Mouse (Mus musculus): ENCODE measurements around the gene Lman2l.

Lman2l gene

DNA sequence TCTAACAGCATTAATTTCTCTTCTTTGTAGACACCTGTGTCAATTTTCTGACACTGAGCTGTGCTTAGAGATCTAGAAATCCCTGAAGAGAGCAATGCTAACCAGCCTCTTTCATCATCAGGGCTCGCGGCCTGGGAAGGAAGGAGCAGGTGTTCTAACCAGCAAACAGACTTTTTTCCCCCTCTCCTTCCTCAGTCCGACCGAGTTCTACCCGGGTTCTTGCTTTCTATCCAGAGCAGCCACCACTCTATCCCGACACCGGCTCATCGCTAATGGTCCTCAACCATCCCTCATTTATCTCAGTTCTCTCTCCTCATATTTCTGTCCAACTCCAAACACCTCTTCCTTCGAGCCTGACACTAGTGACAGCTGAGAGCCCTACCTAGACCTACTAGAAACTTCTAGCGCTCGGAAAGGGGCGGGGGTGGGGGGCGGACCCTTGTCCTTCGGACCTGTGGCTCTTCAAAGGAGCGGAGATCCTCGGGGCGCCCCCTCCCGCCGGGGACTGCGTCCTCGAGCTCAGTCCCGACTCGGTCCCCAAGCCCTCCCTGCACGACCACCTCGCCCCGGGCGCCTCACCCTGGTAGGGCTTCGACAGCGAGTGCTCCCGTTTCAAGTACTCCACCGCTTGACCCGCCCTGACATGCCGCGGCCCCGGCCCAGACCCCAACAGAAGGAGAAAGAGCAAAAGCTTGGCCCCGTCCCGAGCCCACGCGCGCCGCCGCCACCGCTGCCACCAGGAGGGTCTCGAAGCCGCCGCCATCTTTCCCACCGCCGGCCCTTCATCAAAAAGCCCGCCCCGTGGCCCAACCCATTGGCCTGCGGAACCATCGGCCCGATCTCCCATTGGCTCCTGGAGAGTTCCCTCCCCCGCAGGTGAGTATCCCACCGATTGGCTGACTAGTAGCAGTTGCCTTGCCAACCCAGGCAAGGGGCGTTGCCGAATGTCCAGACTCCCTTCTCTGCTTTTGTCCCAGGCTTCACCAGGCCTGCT, at the start of gene Lman2l:
Gene Lman2l (minus strand): TSS at position 801 of the 994 bp plus-strand sequence.
- DNase-seq (ENCODE audit: low spot score): peak; percentile 86

DNA sequence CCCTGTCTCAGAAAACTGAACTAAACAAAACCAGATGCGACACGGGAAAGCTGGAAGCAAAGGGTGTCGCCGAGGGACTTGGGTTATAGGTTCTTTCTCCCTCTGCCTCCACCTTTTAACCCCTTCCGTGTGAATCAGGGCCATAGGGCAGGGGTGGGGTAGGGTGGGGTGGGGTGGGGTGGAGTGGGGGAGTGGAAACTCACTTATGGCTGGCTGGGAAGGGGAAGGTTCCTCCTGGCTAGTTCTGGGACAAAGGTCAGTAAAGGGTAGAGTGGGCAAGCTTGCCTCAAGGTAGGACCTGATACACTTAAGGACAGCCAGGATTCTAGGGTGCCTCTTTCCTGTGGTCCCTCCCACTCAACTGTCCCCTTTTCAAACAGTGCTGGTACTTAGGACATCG, 48.2 kb upstream of the Lman2l start:
- DNase-seq (ENCODE audit: low spot score): no peak

DNA sequence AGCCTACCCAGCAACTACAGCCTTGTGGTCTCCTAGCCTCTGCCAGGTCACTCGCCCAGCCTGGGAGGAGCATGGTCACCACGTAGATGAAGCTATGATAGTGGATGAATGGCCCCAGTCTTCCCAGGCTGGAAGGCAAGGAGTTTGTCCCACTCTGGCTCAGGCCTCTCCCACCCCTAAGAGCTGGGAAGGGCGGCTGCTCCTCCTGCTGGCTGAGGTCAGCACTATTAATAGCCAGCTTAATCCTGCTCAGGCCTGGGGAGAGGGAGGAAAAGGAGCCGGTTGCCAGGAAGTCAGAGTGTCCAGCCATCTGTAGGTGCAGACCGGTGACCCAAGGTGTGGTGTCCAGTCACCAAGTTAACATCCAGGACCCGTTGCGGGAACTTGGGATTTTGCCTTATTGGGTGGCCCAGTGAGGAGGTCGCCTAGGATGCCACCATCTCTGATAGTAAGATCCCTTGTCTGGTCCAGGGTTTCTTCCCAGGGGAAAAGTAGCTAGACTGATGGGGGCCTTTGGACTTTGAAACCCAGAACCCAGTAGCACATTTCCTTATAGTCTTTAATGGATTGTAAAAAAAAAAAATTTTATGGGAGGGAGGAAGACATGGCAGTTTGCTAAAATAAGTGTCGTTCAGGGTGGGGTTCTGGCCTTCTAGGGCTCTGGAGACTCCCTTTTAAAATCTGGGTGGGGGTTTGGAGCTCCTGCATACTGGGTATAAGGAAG, 47.5 kb upstream of the Lman2l start:
- no peak for DNase-seq (ENCODE audit: low spot score)

DNA sequence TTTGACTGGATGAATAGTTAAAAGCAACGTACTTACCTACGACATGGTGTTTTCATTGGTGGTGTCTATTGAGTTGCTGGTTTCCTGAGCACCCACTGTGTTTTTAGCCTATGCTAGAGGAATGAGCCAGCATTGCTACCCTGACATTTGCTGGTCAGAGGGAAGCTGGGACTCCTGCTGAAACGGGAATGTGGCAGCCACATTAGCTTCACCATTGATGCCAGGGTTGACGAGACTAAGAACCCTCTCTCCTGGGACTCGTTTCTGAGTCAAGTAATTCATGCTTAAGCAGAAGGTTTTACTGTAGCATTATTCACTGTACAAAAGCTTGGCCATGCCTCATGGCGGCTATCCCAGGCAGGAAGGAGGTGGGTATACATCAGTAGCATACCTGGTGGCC, 44.6 kb upstream of the Lman2l start:
- DNase-seq (ENCODE audit: low spot score): no peak

DNA sequence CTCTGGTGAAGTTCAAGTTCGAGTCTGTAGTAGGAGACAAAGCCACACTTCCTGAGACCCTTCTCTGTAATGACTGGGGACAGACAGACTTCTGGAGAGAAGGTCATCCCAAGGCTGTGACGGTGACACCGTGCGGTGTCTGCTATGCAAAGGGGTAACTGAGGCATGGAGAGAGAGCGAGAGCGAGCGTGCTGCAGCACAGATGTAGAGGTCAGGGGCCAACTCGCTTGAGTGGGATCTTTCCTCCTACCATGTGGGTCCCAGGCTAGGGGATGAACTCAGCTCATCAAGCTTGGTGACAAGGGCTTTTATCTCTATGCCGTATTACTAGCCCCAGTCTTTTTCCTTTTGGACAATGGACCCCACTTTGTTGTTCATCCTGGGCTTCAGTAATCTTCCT, 42.0 kb upstream of the Lman2l start:
- DNase-seq (ENCODE audit: low spot score): no peak

DNA sequence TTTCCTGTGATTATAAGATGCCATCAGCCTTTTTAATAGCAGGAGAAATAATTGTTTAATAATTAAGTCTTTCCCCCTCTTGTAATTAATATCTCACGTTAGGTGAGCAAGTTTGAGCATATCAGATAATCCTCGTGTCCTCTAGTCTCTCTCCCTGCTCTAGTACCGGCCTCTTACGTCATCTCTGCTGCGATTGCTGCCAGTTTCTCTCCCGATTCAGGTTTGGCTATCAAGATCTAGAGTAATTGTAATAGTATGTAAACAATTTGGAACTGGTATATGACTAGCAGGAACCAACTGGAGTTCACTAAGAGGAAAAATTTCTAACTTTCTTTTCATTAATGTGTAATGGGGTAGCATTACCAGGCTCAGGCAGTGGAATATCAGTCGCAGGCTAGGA, 40.0 kb upstream of the Lman2l start:
- no peak for DNase-seq (ENCODE audit: low spot score)

DNA sequence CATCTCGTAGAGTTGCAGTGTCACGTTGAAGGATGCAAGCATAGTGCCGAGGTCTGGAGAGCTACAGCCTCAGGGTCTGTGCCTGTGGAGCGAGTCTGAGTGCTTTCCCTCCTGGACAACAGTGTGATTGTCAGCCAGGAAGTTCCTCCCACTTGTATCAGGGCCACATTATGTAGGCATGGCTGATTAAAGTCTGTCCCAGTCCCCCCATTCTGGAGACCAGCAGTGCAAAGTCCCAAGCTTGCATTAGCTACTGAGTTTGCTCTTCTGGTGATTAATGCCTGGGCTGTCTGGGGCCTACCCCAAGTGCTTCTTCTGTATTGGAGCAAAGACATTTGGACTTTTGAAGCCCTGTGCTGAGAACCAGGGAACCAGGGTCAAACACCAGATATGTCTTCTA, 38.8 kb upstream of the Lman2l start:
- no peak for DNase-seq (ENCODE audit: low spot score)

DNA sequence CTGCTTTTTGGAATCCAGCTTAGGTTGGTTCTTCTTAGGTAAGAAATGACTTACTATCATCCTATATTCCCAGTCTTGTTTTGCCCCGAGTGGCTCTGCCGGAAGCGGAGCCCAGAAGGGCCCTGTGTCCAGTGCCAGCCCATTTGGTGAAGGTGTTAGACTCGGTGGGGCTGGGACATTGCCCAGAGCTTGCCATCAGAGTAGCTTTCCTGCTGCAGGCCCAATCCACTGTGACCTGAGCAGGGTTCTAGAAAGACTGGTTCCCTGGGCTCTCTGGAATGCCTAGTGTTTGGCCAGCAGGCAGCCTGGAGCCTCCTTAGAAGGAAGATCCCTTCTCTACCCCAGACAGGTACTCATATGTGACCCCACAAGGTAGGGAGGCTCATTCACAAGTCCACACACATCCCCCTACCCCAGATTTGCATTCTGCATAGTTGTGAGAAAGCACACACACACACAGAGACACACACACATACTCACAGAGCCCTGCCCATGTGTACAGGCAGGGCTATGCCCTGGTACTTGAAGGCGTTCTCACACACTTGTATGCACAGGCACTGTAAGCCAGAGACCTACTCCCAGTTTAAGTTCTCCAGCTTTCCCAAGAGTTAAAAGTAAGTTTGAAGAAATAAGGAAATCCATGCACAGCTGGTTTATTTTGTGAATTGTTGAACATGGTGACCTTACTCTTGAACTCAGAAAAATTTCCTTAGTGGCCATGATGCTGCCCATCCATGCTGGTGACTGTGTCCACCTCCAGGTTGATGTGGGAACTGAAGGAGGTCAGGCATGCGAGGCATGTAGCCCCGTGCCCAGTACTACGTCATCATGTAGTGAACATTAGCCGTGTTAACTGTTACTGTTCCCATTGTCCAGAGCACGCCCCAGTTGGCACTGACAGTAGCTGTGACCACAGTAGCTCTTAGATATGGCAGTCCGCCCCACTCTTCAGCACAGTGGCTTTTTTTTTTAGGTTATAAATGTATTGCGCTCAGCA, 35.1 kb upstream of the Lman2l start:
- no peak for DNase-seq (ENCODE audit: low spot score)

DNA sequence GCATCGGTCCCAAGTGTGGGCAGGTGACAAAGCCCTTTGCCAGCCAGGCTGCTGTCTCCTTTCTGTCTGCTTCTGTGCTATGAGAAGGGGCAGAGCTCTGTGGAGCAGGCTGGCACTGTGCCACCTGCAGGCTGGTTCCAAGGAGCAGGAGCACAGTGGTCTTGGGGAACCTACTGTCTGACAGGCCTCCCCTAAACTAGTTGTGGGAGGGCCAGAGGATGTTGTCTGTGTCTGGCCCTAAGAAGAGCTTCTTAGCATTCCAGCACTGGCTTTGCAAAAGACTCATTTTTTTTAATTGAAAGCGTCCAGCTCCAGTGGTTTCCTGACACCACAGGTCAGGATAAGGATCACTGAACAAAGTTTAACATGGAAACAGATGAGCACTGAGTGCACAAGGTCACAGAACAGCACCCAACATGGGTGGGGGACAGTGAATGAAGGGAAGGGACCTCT, 33.3 kb upstream of the Lman2l start:
- DNase-seq (ENCODE audit: low spot score): no peak

DNA sequence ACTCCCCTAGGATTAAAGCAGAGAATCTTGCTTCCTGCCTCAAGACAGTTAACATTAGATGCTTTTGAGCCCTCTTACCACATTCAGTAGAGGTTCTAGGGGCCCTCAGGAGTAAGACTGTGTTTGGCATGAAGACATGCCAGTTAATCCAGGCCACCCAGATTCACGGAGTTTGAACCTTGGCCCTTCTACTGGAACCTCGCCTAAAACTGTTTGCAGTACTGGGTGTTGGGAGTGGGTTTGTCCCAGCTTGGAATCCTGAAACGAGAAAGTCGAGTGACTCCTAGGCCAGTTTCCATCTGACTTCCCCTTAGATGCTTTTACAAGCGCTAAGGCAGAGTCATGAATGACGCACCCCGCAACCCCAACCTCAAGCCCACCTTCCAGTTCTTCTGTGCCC, 31.4 kb upstream of the Lman2l start:
- no peak for DNase-seq (ENCODE audit: low spot score)

DNA sequence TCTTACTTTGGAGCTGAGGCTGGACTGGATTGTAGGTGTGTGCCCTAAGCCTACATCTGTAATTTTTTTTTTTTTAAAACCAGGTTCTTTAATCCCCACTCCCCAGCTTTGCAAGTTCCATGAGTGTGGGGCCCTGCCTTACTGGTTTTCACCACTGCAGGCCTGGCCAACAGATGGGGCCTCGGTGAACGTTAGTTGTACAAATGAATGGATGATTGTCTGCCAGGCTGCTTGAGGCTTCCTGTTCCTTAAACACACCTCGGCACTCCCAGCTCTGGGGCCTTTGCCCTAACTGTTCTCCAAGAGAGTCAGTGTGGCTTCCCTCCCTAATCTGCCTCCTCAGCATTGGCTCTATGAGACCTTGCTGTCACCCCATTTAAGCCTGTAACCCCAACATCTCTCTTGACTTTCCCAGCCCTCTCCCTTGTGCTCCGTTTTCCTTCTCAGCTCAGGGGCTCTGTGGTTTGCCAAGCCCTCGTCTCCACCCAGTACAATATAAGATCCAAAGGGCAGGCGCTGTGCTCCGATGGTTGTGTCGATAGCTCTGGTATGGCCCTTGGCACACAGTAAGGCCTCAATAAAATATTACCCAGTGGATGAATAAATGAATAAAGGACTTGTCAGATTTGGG, 30.5 kb upstream of the Lman2l start:
- no peak for DNase-seq (ENCODE audit: low spot score)

DNA sequence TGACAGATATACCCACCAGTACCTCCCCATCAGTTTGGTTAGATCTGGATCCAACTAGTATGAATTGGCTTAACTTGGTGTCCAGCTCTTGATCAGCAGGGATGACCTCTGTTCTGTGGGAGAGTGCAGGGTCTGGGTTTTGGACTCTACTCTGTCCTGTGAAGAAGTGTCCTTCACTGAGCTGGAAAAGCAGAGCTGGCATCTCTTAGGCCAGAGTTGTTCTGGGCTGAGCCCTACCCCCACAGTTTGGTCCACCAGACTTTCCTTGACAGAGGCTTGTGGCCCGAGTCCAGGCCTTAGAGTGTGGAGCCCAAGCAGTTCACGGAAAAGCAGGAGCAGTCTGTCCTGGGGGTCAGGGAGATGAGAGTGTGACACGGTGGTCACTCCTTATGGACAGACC, 29.6 kb upstream of the Lman2l start:
- DNase-seq (ENCODE audit: low spot score): no peak

DNA sequence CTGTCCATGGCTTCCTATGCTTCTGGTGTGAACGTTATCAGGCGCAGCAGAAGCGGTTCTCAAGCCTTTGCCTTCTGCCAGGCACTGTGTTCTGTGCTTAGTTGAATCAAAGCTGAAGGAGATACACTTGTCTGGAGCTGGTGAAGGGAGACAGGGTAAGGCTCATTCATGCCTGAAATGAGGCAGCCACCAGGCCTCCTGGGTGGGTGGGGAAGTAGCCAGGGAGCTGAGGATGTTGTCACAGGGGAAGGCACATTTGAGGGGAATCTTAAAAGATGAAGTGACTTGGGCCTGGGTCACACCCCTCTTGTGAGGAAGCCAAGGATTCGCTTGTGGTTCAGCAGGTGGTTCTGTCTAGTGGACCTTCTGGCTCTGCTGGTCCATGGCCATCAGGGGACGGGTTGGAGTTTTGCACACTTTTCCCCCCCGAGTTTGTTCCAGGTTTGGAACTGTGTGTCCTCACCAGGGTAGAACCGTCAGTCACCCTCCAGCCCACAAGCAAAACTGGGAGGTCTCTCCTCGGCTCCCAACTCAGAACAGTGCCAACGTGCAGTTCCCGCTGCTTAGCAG, 28.2 kb upstream of the Lman2l start:
- no peak for DNase-seq (ENCODE audit: low spot score)

DNA sequence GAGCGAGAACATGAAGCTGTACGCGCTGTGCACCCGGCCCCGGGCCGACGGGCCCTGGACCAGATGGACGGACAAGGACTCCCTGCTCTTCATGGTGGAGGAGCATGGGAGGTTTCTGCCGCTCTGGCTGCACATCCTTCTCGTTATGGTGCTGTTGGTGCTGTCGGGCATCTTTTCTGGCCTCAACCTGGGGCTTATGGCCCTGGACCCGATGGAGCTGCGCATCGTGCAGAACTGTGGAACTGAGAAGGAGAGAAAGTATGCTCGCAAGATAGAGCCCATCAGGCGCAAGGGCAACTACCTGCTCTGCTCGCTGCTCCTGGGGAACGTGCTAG, 27.0 kb upstream of the Lman2l start:
- DNase-seq (ENCODE audit: low spot score): no peak

DNA sequence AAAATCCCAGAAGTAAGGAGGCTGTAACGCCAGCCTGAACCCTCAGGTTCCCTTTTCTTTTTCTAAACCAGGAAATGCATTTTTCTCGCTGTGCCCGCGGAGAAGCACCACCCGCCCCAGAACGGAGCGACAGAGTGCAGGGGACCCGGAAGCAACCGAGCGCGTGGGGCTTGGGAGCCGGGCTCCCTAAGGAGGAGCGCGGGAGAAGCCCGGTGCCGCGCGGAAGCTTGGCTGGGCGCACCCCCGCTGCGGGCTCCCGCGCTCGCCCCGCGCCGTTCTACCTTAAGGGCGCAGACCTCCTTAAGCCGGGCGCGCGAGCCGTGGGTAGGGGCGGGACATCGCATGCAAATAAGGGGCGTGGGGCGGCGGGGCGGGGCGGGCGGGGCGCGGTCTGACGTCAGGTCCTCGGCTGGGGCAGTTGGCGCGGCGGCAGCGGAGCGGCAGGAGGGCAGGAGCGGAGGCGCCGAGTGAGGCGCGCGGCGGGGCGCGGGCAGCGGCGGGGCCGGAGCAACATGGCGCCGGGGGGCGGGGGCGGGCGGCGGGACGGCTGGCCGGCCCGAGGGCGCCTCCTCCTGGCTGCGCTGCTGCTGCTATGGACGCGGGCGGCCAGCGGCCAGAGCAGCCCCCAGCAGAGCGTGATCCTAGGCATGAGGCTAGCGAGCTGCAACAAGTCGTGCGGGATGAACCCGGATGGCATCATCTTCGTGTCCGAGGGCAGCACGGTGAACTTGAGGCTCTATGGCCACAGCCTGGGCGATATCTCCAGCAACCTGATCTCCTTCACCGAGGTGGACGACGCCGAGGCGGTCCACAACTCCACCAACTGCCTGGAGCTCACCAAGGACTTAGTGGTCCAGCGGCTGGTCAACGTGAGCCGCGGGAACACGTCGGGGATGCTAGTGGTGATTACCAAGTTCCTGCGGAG, 26.4 kb upstream of the Lman2l start, which contains the start of gene Cnnm4:
Gene Cnnm4 (plus strand): TSS at position 440 of the 925 bp plus-strand sequence.
- DNase-seq (ENCODE audit: low spot score): peak; percentile 55

DNA sequence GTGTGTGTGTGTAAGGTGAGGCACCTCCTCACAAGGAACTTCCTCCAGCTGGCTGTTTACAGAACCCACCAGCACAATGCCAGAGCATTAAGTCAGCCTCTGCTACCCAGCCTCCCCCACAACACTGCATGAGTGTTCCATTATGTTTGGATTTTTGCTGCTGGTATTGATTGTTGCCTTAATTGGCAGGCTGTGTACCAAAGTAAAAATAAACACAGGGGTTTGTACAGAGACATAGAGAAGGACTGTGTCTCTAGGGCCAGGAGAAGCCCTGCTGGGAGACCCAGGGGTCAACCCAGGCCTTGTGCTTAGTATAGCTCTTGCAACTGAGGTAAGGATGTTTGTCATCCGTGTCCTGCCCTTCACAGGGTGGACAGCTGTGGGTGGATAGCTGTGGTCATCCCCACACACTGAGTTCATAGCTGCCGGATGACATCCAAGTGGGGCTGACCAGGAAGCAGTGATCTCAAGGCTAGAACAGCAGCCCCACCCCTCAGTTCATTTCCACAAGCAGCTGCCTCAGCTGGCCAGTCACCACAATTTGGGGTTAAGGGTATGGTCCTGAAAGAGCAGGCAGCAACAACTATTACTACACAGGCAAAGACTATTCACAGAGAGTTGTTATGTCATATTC, 24.9 kb upstream of the Lman2l start:
- DNase-seq (ENCODE audit: low spot score): no peak

DNA sequence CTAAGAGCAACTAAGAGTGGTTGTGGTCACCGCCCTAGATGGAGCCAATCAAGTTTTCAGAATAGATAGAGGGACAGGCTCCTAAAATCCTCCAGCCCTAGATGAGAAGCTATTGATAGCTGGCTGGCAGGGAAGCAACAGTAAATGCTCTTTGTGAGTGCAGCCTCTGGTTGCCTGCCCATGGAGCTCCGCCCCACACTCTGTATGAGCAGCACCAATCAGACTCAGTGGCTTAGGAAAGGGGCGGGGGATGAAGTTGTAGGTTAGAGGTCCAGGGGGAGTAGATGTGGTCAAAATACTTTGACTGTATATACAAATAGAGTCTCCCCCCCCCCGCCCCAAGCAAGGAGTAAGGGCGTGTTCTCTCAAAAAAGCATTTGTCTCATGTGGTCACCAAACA, 22.4 kb upstream of the Lman2l start:
- no peak for DNase-seq (ENCODE audit: low spot score)

DNA sequence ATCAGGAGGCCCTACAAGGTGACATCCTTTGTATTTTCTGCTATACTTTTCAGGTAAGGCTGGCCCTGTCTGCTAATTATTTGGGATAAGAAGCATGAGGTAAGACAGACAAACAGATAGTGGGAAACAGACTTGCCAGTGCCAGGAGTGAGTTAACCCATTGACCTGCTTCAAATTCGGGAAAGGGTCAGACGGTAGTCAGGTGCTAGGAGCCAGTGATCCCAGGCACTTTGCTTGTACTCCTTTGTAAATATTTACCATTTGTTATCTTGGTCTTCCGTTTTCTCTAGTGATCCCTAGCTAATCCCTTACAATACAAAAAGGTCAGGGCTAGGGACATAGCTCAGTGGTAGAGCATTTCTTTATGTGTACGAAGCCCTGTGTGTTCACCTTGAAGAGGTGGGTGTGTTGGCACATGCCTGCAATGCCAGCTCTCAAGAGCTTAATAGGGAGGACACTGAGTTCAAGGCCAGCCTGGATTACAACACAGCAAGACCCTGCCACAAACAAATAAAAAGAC, 20.6 kb upstream of the Lman2l start:
- DNase-seq (ENCODE audit: low spot score): no peak

DNA sequence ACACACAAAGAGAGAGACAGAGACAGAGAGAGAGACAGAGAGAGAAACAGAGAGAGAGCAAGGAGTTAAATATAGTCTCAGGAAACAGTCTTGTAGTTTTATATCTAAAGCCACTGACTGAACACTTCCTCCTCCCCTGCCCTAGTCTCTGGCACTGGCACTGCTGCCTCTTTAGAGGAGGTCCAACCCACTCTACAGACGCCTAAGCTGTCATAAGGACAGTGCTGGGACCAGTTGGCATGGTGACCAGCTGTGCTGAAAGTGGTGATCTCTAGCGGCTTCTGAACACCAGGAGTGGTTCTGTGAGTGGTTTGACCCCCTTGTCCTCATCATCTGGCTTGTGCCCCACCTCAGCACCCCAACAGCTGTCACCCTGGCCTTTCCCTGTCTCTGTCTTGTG, 16.8 kb upstream of the Lman2l start:
- no peak for DNase-seq (ENCODE audit: low spot score)

All from ovary, postnatal 10 days (tissue).